Mouse (Mus musculus): ENCODE data around the gene Rpl24. TPM values are rescaled to one million over a fixed set of nuclear protein-coding genes. Genes with fewer than 3 reads are reported as not detected.

The Rpl24 gene
- polyA plus RNA-seq, 1 experiment from 2014 or later = 611 TPM

GRCm38 (mm10) chr16:55967221-55967620, 1.1 kb downstream of the Rpl24 start:
- H3K9me3 ChIP-seq (ENCODE audit: low read length) = no peaks in the 10 kb centered on the region
- peak overlapping the region; percentile 97 for H3K4me2 ChIP-seq (replicated peaks; ENCODE audit: low read depth, low read length)
- H3K27me3 ChIP-seq (ENCODE audit: insufficient read depth, low read length) = no peaks in the 10 kb centered on the region
- H3K4me1 ChIP-seq (ENCODE audit: insufficient read depth, low read length) = peaks cover 27% of the 10 kb centered on the region
- H3K9ac ChIP-seq (replicated peaks; ENCODE audit: low read length) = peak overlapping the region; percentile 99
- peak overlapping the region; percentile 98 for H3K4me3 ChIP-seq (ENCODE audit: low read length)
- no peak for ATAC-seq (ENCODE audit: low FRiP score, low TSS enrichment)
- H3K27ac ChIP-seq (ENCODE audit: low read length) = peak overlapping the region; percentile 84; the same call in 1 of the 2 replicates
- WGBS = 20% methylated on average over 1 of the region's 1 CpGs
- peaks cover 38% of the 10 kb centered on the region for H3K36me3 ChIP-seq (ENCODE audit: insufficient read depth, low read length)

GRCm38 (mm10) chr16:55969147-55969546, 3.1 kb downstream of the Rpl24 start:
- Histone ChIP-seq H3K27ac (ENCODE audit: low read length) (no peak overlapping the region), H3K4me3 (ENCODE audit: low read length) (no peak overlapping the region), H3K4me2 (replicated peaks; ENCODE audit: low read depth, low read length) (no peak overlapping the region), H3K9ac (replicated peaks; ENCODE audit: low read length) (no peak overlapping the region), H3K4me1 (ENCODE audit: insufficient read depth, low read length) (peaks cover 34% of the 10 kb centered on the region), H3K36me3 (ENCODE audit: insufficient read depth, low read length) (peaks cover 39% of the 10 kb centered on the region), H3K9me3 (ENCODE audit: low read length) (no peaks in the 10 kb centered on the region), H3K27me3 (ENCODE audit: insufficient read depth, low read length) (no peaks in the 10 kb centered on the region)
- 68% methylated on average over 3 of the region's 3 CpGs for WGBS
- no peak for ATAC-seq (ENCODE audit: low FRiP score, low TSS enrichment)

- Histone ChIP-seq H3K4me3 (ENCODE audit: low read length) (no peak overlapping the region), H3K36me3 (ENCODE audit: insufficient read depth, low read length) (peaks cover 39% of the 10 kb centered on the region), H3K27me3 (ENCODE audit: insufficient read depth, low read length) (no peaks in the 10 kb centered on the region), H3K27ac (ENCODE audit: low read length) (no peak overlapping the region), H3K9ac (replicated peaks; ENCODE audit: low read length) (no peak overlapping the region), H3K4me1 (ENCODE audit: insufficient read depth, low read length) (peaks cover 40% of the 10 kb centered on the region), H3K9me3 (ENCODE audit: low read length) (no peaks in the 10 kb centered on the region), H3K4me2 (replicated peaks; ENCODE audit: low read depth, low read length) (no peak overlapping the region)
- 93% methylated on average over 5 of the region's 5 CpGs for WGBS
- ATAC-seq (ENCODE audit: low FRiP score, low TSS enrichment) = no peak
Measured at GRCm38 (mm10) chr16:55970416-55970815, 4.3 kb downstream of the Rpl24 start.

- ATAC-seq (ENCODE audit: low FRiP score, low TSS enrichment) = no peak
- no peak overlapping the region for H3K4me3 ChIP-seq (ENCODE audit: low read length)
- H3K9ac ChIP-seq (replicated peaks; ENCODE audit: low read length) = no peak overlapping the region
- no peaks in the 10 kb centered on the region for H3K9me3 ChIP-seq (ENCODE audit: low read length)
- H3K27me3 ChIP-seq (ENCODE audit: insufficient read depth, low read length) = no peaks in the 10 kb centered on the region
- H3K4me1 ChIP-seq (ENCODE audit: insufficient read depth, low read length) = peaks cover 45% of the 10 kb centered on the region
- H3K27ac ChIP-seq (ENCODE audit: low read length) = no peak overlapping the region
- no peak overlapping the region for H3K4me2 ChIP-seq (replicated peaks; ENCODE audit: low read depth, low read length)
- 86% methylated on average over 6 of the region's 6 CpGs for WGBS
- H3K36me3 ChIP-seq (ENCODE audit: insufficient read depth, low read length) = peaks cover 39% of the 10 kb centered on the region
Measured at GRCm38 (mm10) chr16:55971735-55972615, 5.9 kb downstream of the Rpl24 start.

GRCm38 (mm10) chr16:55972626-55973201, 6.6 kb downstream of the Rpl24 start:
- peak overlapping the region; percentile 64 for H3K9ac ChIP-seq (replicated peaks; ENCODE audit: low read length)

GRCm38 (mm10) chr16:55973431-55974255, 7.6 kb downstream of the Rpl24 start, which contains the start of gene Zbtb11:
Gene Zbtb11 (plus strand): TSS chr16:55973883.
- no peaks in the 10 kb centered on the region for H3K27me3 ChIP-seq (ENCODE audit: insufficient read depth, low read length)
- H3K4me1 ChIP-seq (ENCODE audit: insufficient read depth, low read length) = peaks cover 32% of the 10 kb centered on the region
- no peaks in the 10 kb centered on the region for H3K9me3 ChIP-seq (ENCODE audit: low read length)
- H3K4me3 ChIP-seq (ENCODE audit: low read length) = peak within 1 kb of the TSS; percentile 99
- peak within 1 kb of the TSS; percentile 89 for H3K27ac ChIP-seq (ENCODE audit: low read length)
- peak; percentile 98 for ATAC-seq (ENCODE audit: low FRiP score, low TSS enrichment)
- H3K4me2 ChIP-seq (replicated peaks; ENCODE audit: low read depth, low read length) = peak within 1 kb of the TSS; percentile 83
- peak within 1 kb of the TSS; percentile 94 for H3K9ac ChIP-seq (replicated peaks; ENCODE audit: low read length)
- peaks cover 36% of the 10 kb centered on the region for H3K36me3 ChIP-seq (ENCODE audit: insufficient read depth, low read length)
- under 1% methylated on average over 75 of the region's 86 CpGs for WGBS

More at GRCm38 (mm10) chr16:55972626-55973201, 6.6 kb downstream of the Rpl24 start:
- Histone ChIP-seq H3K9me3 (ENCODE audit: low read length) (no peaks in the 10 kb centered on the region), H3K4me3 (ENCODE audit: low read length) (peak overlapping the region; percentile 99), H3K4me1 (ENCODE audit: insufficient read depth, low read length) (peaks cover 40% of the 10 kb centered on the region), H3K4me2 (replicated peaks; ENCODE audit: low read depth, low read length) (peak overlapping the region; percentile 70), H3K27ac (ENCODE audit: low read length) (peak overlapping the region; percentile 89), H3K36me3 (ENCODE audit: insufficient read depth, low read length) (peaks cover 35% of the 10 kb centered on the region), H3K27me3 (ENCODE audit: insufficient read depth, low read length) (no peaks in the 10 kb centered on the region)
- no peak for ATAC-seq (ENCODE audit: low FRiP score, low TSS enrichment)
- 59% methylated on average over 10 of the region's 10 CpGs for WGBS

GRCm38 (mm10) chr16:55974256-55974902, 8.3 kb downstream of the Rpl24 start:
- peaks cover 29% of the 10 kb centered on the region for H3K36me3 ChIP-seq (ENCODE audit: insufficient read depth, low read length)
- peak; percentile 94 for ATAC-seq (ENCODE audit: low FRiP score, low TSS enrichment)
- H3K9ac ChIP-seq (replicated peaks; ENCODE audit: low read length) = peak overlapping the region; percentile 94
- peak overlapping the region; percentile 83 for H3K4me2 ChIP-seq (replicated peaks; ENCODE audit: low read depth, low read length)
- under 1% methylated on average over 53 of the region's 55 CpGs for WGBS
- peak overlapping the region; percentile 99 for H3K4me3 ChIP-seq (ENCODE audit: low read length)
- peaks cover 24% of the 10 kb centered on the region for H3K4me1 ChIP-seq (ENCODE audit: insufficient read depth, low read length)
- peak overlapping the region; percentile 88 for H3K27ac ChIP-seq (ENCODE audit: low read length)
- no peaks in the 10 kb centered on the region for H3K27me3 ChIP-seq (ENCODE audit: insufficient read depth, low read length)
- no peaks in the 10 kb centered on the region for H3K9me3 ChIP-seq (ENCODE audit: low read length)

GRCm38 (mm10) chr16:55974903-55975285, 8.8 kb downstream of the Rpl24 start:
- no peak for ATAC-seq (ENCODE audit: low FRiP score, low TSS enrichment)
- 3% methylated on average over 14 of the region's 14 CpGs for WGBS
- peak overlapping the region; percentile 99 for H3K4me3 ChIP-seq (ENCODE audit: low read length)

GRCm38 (mm10) chr16:55986001-55986400, 19.9 kb downstream of the Rpl24 start:
- H3K4me3 ChIP-seq (ENCODE audit: low read length) = no peak overlapping the region
- no peak for ATAC-seq (ENCODE audit: low FRiP score, low TSS enrichment)
- WGBS = 90% methylated on average over 3 of the region's 3 CpGs
- H3K36me3 ChIP-seq (ENCODE audit: insufficient read depth, low read length) = peaks cover 31% of the 10 kb centered on the region
- H3K4me1 ChIP-seq (ENCODE audit: insufficient read depth, low read length) = no peaks in the 10 kb centered on the region
- no peaks in the 10 kb centered on the region for H3K27me3 ChIP-seq (ENCODE audit: insufficient read depth, low read length)
- H3K27ac ChIP-seq (ENCODE audit: low read length) = no peak overlapping the region
- H3K4me2 ChIP-seq (replicated peaks; ENCODE audit: low read depth, low read length) = no peak overlapping the region
- no peak overlapping the region for H3K9ac ChIP-seq (replicated peaks; ENCODE audit: low read length)
- no peaks in the 10 kb centered on the region for H3K9me3 ChIP-seq (ENCODE audit: low read length)

More at GRCm38 (mm10) chr16:55974903-55975285, 8.8 kb downstream of the Rpl24 start:
- Histone ChIP-seq H3K4me2 (replicated peaks; ENCODE audit: low read depth, low read length) (peak overlapping the region; percentile 83), H3K9me3 (ENCODE audit: low read length) (no peaks in the 10 kb centered on the region), H3K27ac (ENCODE audit: low read length) (peak overlapping the region; percentile 88), H3K9ac (replicated peaks; ENCODE audit: low read length) (peak overlapping the region; percentile 94), H3K27me3 (ENCODE audit: insufficient read depth, low read length) (no peaks in the 10 kb centered on the region), H3K36me3 (ENCODE audit: insufficient read depth, low read length) (peaks cover 24% of the 10 kb centered on the region), H3K4me1 (ENCODE audit: insufficient read depth, low read length) (peaks cover 20% of the 10 kb centered on the region)
